Mouse (Mus musculus): ENCODE data around the gene Scly. TPM values are rescaled to one million over a fixed set of nuclear protein-coding genes. Genes with fewer than 3 reads are reported as not detected.

The Scly gene
- polyA plus RNA-seq, 1 experiment from 2014 or later = 19.0 TPM

GRCm38 (mm10) chr1:91295544-91295943 lies 2.6 kb upstream of the Scly start:
- no peak for ATAC-seq (ENCODE audit: low read depth)
- Histone ChIP-seq H3K27me3 (ENCODE audit: control insufficient read depth, insufficient read depth, low read depth, low read length) (no peaks in the 10 kb centered on the region), H3K27ac (ENCODE audit: low read length) (no peak overlapping the region), H3K36me3 (ENCODE audit: control insufficient read depth, insufficient read depth, low read length) (no peaks in the 10 kb centered on the region; the same call in 1 of the 2 replicates), H3K4me1 (replicated peaks; ENCODE audit: control insufficient read depth, insufficient read depth, low read length) (peaks cover 14% of the 10 kb centered on the region; the same call in 1 of the 2 replicates), H3K9ac (ENCODE audit: low read length) (no peak overlapping the region), H3K4me3 (ENCODE audit: low read length) (no peak overlapping the region), H3K4me2 (ENCODE audit: low read depth, low read length) (no peak overlapping the region), H3K9me3 (ENCODE audit: control insufficient read depth, low read length) (no peaks in the 10 kb centered on the region)
- WGBS = 87% methylated on average over 6 of the region's 6 CpGs

GRCm38 (mm10) chr1:91299026-91299706 lies 1.0 kb downstream of the Scly start:
- 72% methylated on average over 13 of the region's 13 CpGs for WGBS
- H3K9me3 ChIP-seq (ENCODE audit: control insufficient read depth, low read length) = no peaks in the 10 kb centered on the region
- H3K4me1 ChIP-seq (replicated peaks; ENCODE audit: control insufficient read depth, insufficient read depth, low read length) = peaks cover 14% of the 10 kb centered on the region; the same call in 1 of the 2 replicates
- H3K4me3 ChIP-seq (ENCODE audit: low read length) = peak overlapping the region; percentile 87
- no peak overlapping the region for H3K27ac ChIP-seq (ENCODE audit: low read length)
- no peak for ATAC-seq (ENCODE audit: low read depth)
- H3K4me2 ChIP-seq (ENCODE audit: low read depth, low read length) = peak overlapping the region; percentile 86
- H3K9ac ChIP-seq (ENCODE audit: low read length) = peak overlapping the region; percentile 40; the same call in 1 of the 2 replicates
- no peaks in the 10 kb centered on the region; the same call in 1 of the 2 replicates for H3K36me3 ChIP-seq (ENCODE audit: control insufficient read depth, insufficient read depth, low read length)
- H3K27me3 ChIP-seq (ENCODE audit: control insufficient read depth, insufficient read depth, low read depth, low read length) = no peaks in the 10 kb centered on the region

- 54% methylated on average over 5 of the region's 5 CpGs for WGBS
- Histone ChIP-seq H3K27ac (ENCODE audit: low read length) (no peak overlapping the region), H3K4me1 (replicated peaks; ENCODE audit: control insufficient read depth, insufficient read depth, low read length) (peaks cover 14% of the 10 kb centered on the region; the same call in 1 of the 2 replicates), H3K36me3 (ENCODE audit: control insufficient read depth, insufficient read depth, low read length) (no peaks in the 10 kb centered on the region; the same call in 1 of the 2 replicates), H3K27me3 (ENCODE audit: control insufficient read depth, insufficient read depth, low read depth, low read length) (no peaks in the 10 kb centered on the region), H3K9me3 (ENCODE audit: control insufficient read depth, low read length) (no peaks in the 10 kb centered on the region), H3K9ac (ENCODE audit: low read length) (peak overlapping the region; percentile 20; the same call in 1 of the 2 replicates), H3K4me2 (ENCODE audit: low read depth, low read length) (no peak overlapping the region), H3K4me3 (ENCODE audit: low read length) (no peak overlapping the region)
- ATAC-seq (ENCODE audit: low read depth) = no peak
Measured at GRCm38 (mm10) chr1:91299707-91300426, 1.7 kb downstream of the Scly start.

- no peaks in the 10 kb centered on the region for H3K27me3 ChIP-seq (ENCODE audit: control insufficient read depth, insufficient read depth, low read depth, low read length)
- no peak overlapping the region; the same call in 1 of the 2 replicates for H3K27ac ChIP-seq (ENCODE audit: low read length)
- peaks cover 9% of the 10 kb centered on the region; the same call in 1 of the 2 replicates for H3K36me3 ChIP-seq (ENCODE audit: control insufficient read depth, insufficient read depth, low read length)
- H3K9ac ChIP-seq (ENCODE audit: low read length) = no peak overlapping the region
- ATAC-seq (ENCODE audit: low read depth) = no peak
- WGBS = 64% methylated on average over 3 of the region's 3 CpGs
- H3K4me3 ChIP-seq (ENCODE audit: low read length) = no peak overlapping the region
- H3K4me1 ChIP-seq (replicated peaks; ENCODE audit: control insufficient read depth, insufficient read depth, low read length) = peaks cover 14% of the 10 kb centered on the region; the same call in 1 of the 2 replicates
- no peaks in the 10 kb centered on the region for H3K9me3 ChIP-seq (ENCODE audit: control insufficient read depth, low read length)
- no peak overlapping the region for H3K4me2 ChIP-seq (ENCODE audit: low read depth, low read length)
Measured at GRCm38 (mm10) chr1:91301206-91301920, 3.2 kb downstream of the Scly start.

GRCm38 (mm10) chr1:91302021-91302420 lies 3.9 kb downstream of the Scly start:
- no peak for ATAC-seq (ENCODE audit: low read depth)
- no peak overlapping the region for H3K9ac ChIP-seq (ENCODE audit: low read length)
- peaks cover 9% of the 10 kb centered on the region; the same call in 1 of the 2 replicates for H3K36me3 ChIP-seq (ENCODE audit: control insufficient read depth, insufficient read depth, low read length)
- peaks cover 14% of the 10 kb centered on the region; the same call in 1 of the 2 replicates for H3K4me1 ChIP-seq (replicated peaks; ENCODE audit: control insufficient read depth, insufficient read depth, low read length)
- WGBS = 72% methylated on average over 3 of the region's 3 CpGs
- 0 out of 2 replicates have a peak overlapping the region, but pooled peaks have one; percentile 10 for H3K27ac ChIP-seq (ENCODE audit: low read length)
- no peaks in the 10 kb centered on the region for H3K27me3 ChIP-seq (ENCODE audit: control insufficient read depth, insufficient read depth, low read depth, low read length)
- H3K4me2 ChIP-seq (ENCODE audit: low read depth, low read length) = no peak overlapping the region
- H3K9me3 ChIP-seq (ENCODE audit: control insufficient read depth, low read length) = no peaks in the 10 kb centered on the region
- H3K4me3 ChIP-seq (ENCODE audit: low read length) = no peak overlapping the region

- Histone ChIP-seq H3K36me3 (ENCODE audit: control insufficient read depth, insufficient read depth, low read length) (peaks cover 20% of the 10 kb centered on the region), H3K4me2 (ENCODE audit: low read depth, low read length) (no peak overlapping the region), H3K27me3 (ENCODE audit: control insufficient read depth, insufficient read depth, low read depth, low read length) (no peaks in the 10 kb centered on the region), H3K4me1 (replicated peaks; ENCODE audit: control insufficient read depth, insufficient read depth, low read length) (peaks cover 4% of the 10 kb centered on the region; the same call in 1 of the 2 replicates), H3K9ac (ENCODE audit: low read length) (no peak overlapping the region), H3K9me3 (ENCODE audit: control insufficient read depth, low read length) (no peaks in the 10 kb centered on the region), H3K4me3 (ENCODE audit: low read length) (no peak overlapping the region), H3K27ac (ENCODE audit: low read length) (no peak overlapping the region)
- WGBS = 89% methylated on average over 4 of the region's 4 CpGs
- ATAC-seq (ENCODE audit: low read depth) = no peak
Measured at GRCm38 (mm10) chr1:91304621-91305020, 6.5 kb downstream of the Scly start.

GRCm38 (mm10) chr1:91309366-91310085 lies 11.4 kb downstream of the Scly start:
- no peak for ATAC-seq (ENCODE audit: low read depth)
- Histone ChIP-seq H3K9me3 (ENCODE audit: control insufficient read depth, low read length) (no peaks in the 10 kb centered on the region), H3K27me3 (ENCODE audit: control insufficient read depth, insufficient read depth, low read depth, low read length) (no peaks in the 10 kb centered on the region), H3K36me3 (ENCODE audit: control insufficient read depth, insufficient read depth, low read length) (peaks cover 22% of the 10 kb centered on the region), H3K4me1 (replicated peaks; ENCODE audit: control insufficient read depth, insufficient read depth, low read length) (no peaks in the 10 kb centered on the region), H3K4me2 (ENCODE audit: low read depth, low read length) (no peak overlapping the region), H3K27ac (ENCODE audit: low read length) (no peak overlapping the region), H3K4me3 (ENCODE audit: low read length) (no peak overlapping the region), H3K9ac (ENCODE audit: low read length) (no peak overlapping the region)
- 88% methylated on average over 13 of the region's 13 CpGs for WGBS

- Histone ChIP-seq H3K4me3 (ENCODE audit: low read length) (no peak overlapping the region), H3K27me3 (ENCODE audit: control insufficient read depth, insufficient read depth, low read depth, low read length) (no peaks in the 10 kb centered on the region), H3K4me2 (ENCODE audit: low read depth, low read length) (no peak overlapping the region), H3K4me1 (replicated peaks; ENCODE audit: control insufficient read depth, insufficient read depth, low read length) (no peaks in the 10 kb centered on the region), H3K9ac (ENCODE audit: low read length) (no peak overlapping the region), H3K9me3 (ENCODE audit: control insufficient read depth, low read length) (no peaks in the 10 kb centered on the region), H3K36me3 (ENCODE audit: control insufficient read depth, insufficient read depth, low read length) (peaks cover 13% of the 10 kb centered on the region), H3K27ac (ENCODE audit: low read length) (no peak overlapping the region)
- WGBS = 75% methylated on average over 4 of the region's 4 CpGs
- ATAC-seq (ENCODE audit: low read depth) = peak; percentile 70
Measured at GRCm38 (mm10) chr1:91312273-91312672, 14.1 kb downstream of the Scly start.

Data from lung, embryonic 16.5 days (tissue).